Mouse (Mus musculus): ENCODE measurements at regions not wholly inside any gene's neighbourhood (a gene's known extent, or its start where the extent isn't known, plus 50 kb on each side); places are given as distances from the start of the nearest gene placed in this dataset.

DNA sequence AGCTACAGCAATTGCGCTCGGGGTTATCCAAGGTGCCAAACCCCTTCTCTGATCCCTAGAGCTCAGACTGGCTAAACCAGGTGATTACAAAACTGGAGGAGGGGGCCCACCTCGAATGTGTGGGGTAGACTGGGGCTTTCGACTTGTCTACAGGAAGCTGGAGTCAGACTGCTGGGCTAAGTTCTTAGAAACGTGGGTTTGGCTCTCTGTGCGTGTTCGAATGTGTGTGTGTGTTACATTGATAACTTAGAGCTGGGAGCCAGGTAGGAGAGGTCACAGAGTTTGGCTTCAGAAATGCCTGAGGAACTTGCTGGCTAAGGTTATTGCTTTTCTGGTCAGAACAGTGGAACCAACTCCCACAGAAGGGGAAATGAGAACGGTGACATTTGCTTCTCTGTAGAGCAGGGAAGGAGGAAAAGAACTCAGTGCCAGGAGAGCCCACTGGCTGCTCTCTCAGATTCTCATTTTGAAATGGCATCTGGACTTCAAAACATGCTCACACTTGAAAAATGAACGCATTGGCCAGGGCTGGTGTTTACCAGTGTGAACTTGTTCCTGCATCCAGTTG is 76.1 kb upstream of the Dlx2 start:
- Histone ChIP-seq H3K4me1 (peaks cover 70% of the 10 kb centered on the region), H3K27me3 (replicated peaks) (no peaks in the 10 kb centered on the region), H3K9me3 (0 out of 2 replicates have a peak, but pooled peaks cover 4% of the 10 kb centered on the region), H3K4me3 (replicated peaks) (no peak overlapping the region), H3K36me3 (replicated peaks; ENCODE audit: low read length) (peaks cover 3% of the 10 kb centered on the region)
- TF ChIP-seq GATA1 (IDR thresholded peaks at IDR 0.05; ENCODE audit: borderline replicate concordance, low read length) (no peak), FLI1 (IDR thresholded peaks at IDR 0.05; ENCODE audit: low read length) (no peak)

DNA sequence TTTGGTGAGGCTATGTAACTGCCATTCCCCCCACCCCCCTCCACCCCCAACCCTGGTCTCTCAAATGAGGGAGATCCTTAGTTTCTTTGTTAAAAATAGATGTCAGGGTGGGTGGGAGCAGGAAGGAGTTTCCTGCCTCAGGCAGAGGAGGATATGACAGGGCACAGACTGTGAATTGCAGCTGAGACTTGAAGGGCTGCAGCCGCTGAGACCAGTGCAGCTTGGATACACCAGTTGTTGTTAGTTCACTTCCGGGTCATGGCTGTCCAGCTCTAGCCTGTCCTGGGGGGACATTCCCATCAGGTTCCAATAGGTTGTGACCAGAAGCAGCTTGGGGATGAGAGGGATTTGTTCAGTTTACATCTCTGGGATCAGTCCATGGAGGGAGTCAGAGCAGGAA is 76.6 kb upstream of the Dlx2 start:
- TF ChIP-seq GATA1 (IDR thresholded peaks at IDR 0.05; ENCODE audit: borderline replicate concordance, low read length) (no peak), FLI1 (IDR thresholded peaks at IDR 0.05; ENCODE audit: low read length) (no peak)
- peaks cover 70% of the 10 kb centered on the region for H3K4me1 ChIP-seq
- H3K36me3 ChIP-seq (replicated peaks; ENCODE audit: low read length): peaks cover 3% of the 10 kb centered on the region
- H3K9me3 ChIP-seq: 0 out of 2 replicates have a peak, but pooled peaks cover 4% of the 10 kb centered on the region
- H3K27me3 ChIP-seq (replicated peaks): no peaks in the 10 kb centered on the region
- peak overlapping the region; percentile 75 for H3K4me3 ChIP-seq (replicated peaks)

DNA sequence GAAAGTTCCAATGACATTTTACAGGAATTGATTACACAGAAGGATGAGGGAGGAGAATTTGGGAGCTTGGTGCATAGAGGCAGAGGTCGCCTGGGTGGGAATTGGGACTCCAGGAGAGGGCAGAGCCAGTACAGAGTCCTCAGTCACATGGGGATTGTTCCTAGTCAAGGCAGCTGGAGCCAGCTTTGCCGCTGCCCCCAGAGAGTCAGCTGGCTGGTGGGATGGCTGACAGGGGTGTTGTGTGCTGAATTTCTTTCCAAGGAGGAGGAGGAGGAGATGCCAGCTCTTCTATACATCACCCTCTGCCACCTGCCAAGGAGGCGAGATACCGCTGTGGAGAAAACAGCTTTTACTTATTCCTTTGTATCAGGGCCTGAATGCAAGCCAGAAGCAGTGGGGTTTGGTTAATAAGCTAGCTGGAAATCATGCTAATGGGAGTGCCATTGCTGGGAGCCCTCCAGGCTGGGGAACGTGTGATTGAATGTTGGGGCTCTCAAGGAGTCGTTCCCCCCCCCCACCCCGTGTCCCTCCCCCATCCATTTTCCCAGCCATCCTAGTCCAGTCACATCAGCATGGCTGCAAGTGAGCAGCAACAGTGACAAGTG is 78.8 kb upstream of the Dlx2 start:
- Histone ChIP-seq H3K36me3 (replicated peaks; ENCODE audit: low read length) (peaks cover 3% of the 10 kb centered on the region), H3K4me1 (peaks cover 82% of the 10 kb centered on the region), H3K27me3 (replicated peaks) (peaks cover 2% of the 10 kb centered on the region), H3K9me3 (0 out of 2 replicates have a peak, but pooled peaks cover 4% of the 10 kb centered on the region), H3K4me3 (replicated peaks) (no peak overlapping the region)
- no peak for TF ChIP-seq GATA1 (IDR thresholded peaks at IDR 0.05; ENCODE audit: borderline replicate concordance, low read length)
- no peak for TF ChIP-seq FLI1 (IDR thresholded peaks at IDR 0.05; ENCODE audit: low read length)

DNA sequence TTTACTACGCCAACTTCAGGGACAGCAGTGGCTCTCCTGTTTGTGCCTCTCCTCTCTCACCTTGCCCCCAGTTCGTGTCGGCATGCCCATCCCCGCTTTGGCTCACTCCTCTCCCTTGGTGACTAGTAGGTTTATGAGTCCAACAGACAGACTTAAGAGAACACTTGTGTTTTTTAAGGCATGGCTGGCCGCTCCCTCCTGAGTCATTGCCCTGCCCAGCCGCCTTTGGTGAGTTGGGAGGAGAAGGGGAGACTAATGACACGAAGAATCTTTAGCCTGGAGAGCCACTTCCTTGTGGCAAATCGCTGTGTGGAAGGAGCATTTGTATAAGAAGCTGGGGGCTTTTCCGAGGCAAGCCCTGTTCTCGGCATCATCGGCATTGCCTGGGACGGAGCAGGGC is 79.8 kb upstream of the Dlx2 start:
- Histone ChIP-seq H3K9me3 (no peaks in the 10 kb centered on the region), H3K36me3 (replicated peaks; ENCODE audit: low read length) (peaks cover 3% of the 10 kb centered on the region), H3K4me1 (peaks cover 80% of the 10 kb centered on the region), H3K4me3 (replicated peaks) (no peak overlapping the region), H3K27me3 (replicated peaks) (peaks cover 2% of the 10 kb centered on the region)
- TF ChIP-seq GATA1 (IDR thresholded peaks at IDR 0.05; ENCODE audit: borderline replicate concordance, low read length): no peak

DNA sequence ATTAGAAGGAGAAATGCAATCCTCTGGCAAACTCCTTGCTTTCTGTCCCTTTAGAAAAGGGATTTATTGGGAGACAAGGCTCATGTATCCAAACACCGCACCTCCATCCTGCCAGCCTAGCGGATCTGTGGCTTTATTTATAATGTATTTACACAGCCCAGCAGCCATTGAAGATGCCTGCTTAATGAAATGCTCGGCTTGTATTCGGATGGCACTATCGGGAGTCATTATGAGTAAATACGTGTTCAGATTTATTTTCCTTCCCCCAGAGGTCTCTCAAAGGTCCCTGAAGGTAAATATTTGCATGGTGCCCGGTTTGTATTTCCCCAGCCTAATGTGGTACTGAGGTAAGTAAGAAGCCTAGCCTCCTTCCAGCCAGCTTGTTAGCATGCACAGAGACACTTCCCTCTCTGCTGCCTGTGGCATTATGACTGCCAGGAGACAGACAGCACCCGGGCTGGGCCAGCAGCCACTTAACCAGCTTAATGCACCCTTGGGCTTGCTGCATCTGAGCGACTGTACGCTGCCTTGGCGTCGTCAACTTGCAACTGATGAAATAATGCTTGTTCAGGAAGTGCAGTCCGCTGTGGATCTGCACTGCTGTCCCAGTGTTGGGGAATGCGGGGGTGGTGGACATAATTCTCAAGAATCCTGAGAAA is 80.7 kb upstream of the Dlx2 start:
- no peaks in the 10 kb centered on the region for H3K9me3 ChIP-seq
- TF ChIP-seq FLI1 (IDR thresholded peaks at IDR 0.05; ENCODE audit: low read length) (no peak), GATA1 (IDR thresholded peaks at IDR 0.05; ENCODE audit: borderline replicate concordance, low read length) (no peak)
- peaks cover 2% of the 10 kb centered on the region for H3K27me3 ChIP-seq (replicated peaks)
- peak overlapping the region; percentile 67 for H3K4me3 ChIP-seq (replicated peaks)
- H3K36me3 ChIP-seq (replicated peaks; ENCODE audit: low read length): no peaks in the 10 kb centered on the region
- H3K4me1 ChIP-seq: peaks cover 74% of the 10 kb centered on the region

DNA sequence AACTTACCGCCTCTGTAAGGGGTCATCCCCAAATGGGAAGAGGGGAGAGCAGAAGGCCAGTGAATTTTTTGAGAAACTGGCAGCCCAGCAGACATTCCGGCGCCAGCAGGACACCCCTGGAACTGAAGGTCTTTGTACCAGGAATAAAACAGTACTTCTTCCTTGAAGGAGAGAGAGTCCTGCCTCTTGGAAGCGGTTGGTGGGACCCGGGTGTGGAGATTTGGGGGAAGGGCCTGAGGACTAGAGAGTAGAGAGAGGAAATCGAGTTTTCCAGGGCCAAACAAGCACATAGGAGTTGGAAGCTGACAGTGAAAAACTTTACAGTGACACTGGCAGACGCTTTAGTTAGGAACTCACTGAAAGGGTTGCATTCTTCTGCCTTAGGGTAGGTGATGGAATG is 82.3 kb upstream of the Dlx2 start:
- peaks cover 64% of the 10 kb centered on the region for H3K4me1 ChIP-seq
- no peaks in the 10 kb centered on the region for H3K9me3 ChIP-seq
- no peak overlapping the region for H3K4me3 ChIP-seq (replicated peaks)
- no peak for TF ChIP-seq GATA1 (IDR thresholded peaks at IDR 0.05; ENCODE audit: borderline replicate concordance, low read length)
- no peaks in the 10 kb centered on the region for H3K36me3 ChIP-seq (replicated peaks; ENCODE audit: low read length)
- peaks cover 2% of the 10 kb centered on the region for H3K27me3 ChIP-seq (replicated peaks)

DNA sequence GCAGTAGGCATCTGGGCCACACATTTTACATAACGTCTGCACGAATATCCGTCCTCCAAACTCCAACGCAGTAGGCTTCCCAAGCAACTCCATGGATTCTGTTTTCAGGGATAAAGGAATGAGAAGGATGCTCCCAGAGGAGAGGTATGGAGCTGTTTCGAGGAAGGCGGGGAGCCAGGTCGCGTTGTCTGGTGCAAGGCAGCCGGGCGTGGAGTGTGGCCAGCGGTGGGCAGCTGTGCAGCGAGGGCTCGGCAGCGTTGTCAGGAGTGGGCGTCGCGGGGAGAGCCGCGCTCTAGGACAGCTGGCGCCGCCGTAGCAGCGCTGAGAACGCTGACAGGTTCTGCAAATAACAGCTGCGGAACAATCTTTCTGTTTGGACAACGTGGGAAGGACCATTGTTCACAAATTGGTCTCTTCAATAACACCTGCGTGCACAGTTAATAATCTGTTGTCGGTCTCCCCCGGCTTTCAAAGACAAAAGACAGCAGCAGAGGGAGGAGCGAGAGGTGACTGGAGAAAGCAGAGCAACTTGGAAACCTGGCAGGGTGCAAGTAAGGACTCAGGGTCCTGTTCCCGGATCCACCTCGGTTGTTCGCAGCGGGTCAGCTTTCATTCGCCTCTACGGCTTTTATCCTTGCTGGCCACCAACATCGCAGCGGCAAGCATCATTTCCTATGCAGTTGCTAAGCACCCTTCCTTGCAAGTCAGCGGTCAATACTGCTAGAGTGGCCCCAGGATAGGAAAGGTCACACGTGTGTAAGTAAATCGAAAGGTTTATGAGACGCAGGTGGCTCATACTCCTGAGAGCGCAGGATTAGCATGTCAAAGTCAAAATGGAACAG is 83.0 kb upstream of the Dlx2 start:
- Histone ChIP-seq H3K36me3 (replicated peaks; ENCODE audit: low read length) (no peaks in the 10 kb centered on the region), H3K9me3 (no peaks in the 10 kb centered on the region), H3K4me1 (peaks cover 62% of the 10 kb centered on the region), H3K4me3 (replicated peaks) (peak overlapping the region; percentile 90), H3K27me3 (replicated peaks) (peaks cover 2% of the 10 kb centered on the region)
- TF ChIP-seq FLI1 (IDR thresholded peaks at IDR 0.05; ENCODE audit: low read length): no peak
- TF ChIP-seq GATA1 (IDR thresholded peaks at IDR 0.05; ENCODE audit: borderline replicate concordance, low read length): no peak

DNA sequence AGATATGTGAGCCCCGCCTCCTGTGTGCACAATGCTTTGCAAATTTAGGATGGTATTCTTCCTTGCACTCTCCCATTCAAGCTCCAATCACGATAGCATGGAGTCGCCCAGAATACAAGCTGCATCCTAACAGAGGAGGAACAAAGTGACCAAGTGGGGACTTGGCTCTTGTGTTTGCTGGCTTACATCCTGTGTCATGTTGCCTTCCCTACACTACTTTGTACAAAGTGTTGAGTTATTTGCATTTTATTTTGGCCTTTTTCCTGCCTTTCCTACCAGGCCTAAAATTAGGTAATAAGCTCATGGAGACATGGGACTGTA is 83.5 kb upstream of the Dlx2 start:
- H3K4me1 ChIP-seq: peaks cover 62% of the 10 kb centered on the region
- H3K4me3 ChIP-seq (replicated peaks): peak overlapping the region; percentile 90
- no peak for TF ChIP-seq GATA1 (IDR thresholded peaks at IDR 0.05; ENCODE audit: borderline replicate concordance, low read length)
- TF ChIP-seq FLI1 (IDR thresholded peaks at IDR 0.05; ENCODE audit: low read length): no peak
- no peaks in the 10 kb centered on the region for H3K9me3 ChIP-seq
- H3K36me3 ChIP-seq (replicated peaks; ENCODE audit: low read length): no peaks in the 10 kb centered on the region
- peaks cover 2% of the 10 kb centered on the region for H3K27me3 ChIP-seq (replicated peaks)

DNA sequence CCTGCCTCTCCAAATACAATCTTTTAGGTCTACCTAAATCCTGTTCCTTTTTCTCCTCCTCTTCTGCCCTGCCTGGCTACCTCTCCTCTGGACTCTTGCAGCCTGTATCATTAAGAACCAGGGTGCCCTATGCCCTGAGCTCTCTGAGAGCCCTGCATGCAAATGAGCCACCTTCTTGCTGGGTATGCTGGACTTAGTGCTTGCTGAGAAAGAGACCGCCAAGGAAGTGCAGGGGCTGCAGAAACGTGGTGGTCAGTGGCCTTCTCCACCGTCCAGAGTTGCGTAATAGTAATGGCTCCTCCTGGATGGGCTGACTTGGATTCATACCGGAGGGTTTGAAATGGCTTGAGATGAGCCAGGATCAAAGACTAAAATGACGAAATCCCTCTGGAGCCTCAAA is 86.9 kb upstream of the Dlx2 start:
- Histone ChIP-seq H3K4me3 (replicated peaks) (no peak overlapping the region), H3K27me3 (replicated peaks) (peaks cover 2% of the 10 kb centered on the region), H3K36me3 (replicated peaks; ENCODE audit: low read length) (peaks cover 1% of the 10 kb centered on the region), H3K9me3 (peaks cover 2% of the 10 kb centered on the region), H3K4me1 (peaks cover 51% of the 10 kb centered on the region)
- TF ChIP-seq GATA1 (IDR thresholded peaks at IDR 0.05; ENCODE audit: borderline replicate concordance, low read length) (no peak), FLI1 (IDR thresholded peaks at IDR 0.05; ENCODE audit: low read length) (no peak)

DNA sequence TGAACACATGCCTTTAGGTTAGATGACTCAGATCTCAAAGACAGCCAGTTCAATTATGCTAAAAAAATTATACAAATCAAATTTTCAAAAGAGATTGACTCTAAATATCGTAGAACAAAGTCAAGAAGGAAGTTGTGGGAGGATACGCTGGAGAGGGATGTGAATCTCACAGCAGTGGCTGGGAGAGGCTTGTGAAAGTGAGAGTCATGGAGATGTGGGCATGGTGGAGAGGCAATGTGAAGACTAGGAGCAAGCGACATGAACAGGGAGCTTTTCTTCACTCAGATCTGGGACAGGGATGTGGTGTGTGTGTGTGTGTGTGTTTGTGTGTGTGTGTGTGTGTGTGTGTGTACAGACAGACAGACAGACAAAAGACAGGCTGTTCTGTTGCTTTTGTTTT is 87.9 kb upstream of the Dlx2 start:
- peaks cover 10% of the 10 kb centered on the region for H3K36me3 ChIP-seq (replicated peaks; ENCODE audit: low read length)
- H3K9me3 ChIP-seq: peaks cover 12% of the 10 kb centered on the region
- no peak for TF ChIP-seq FLI1 (IDR thresholded peaks at IDR 0.05; ENCODE audit: low read length)
- no peak for TF ChIP-seq GATA1 (IDR thresholded peaks at IDR 0.05; ENCODE audit: borderline replicate concordance, low read length)
- no peaks in the 10 kb centered on the region for H3K27me3 ChIP-seq (replicated peaks)
- no peak overlapping the region for H3K4me3 ChIP-seq (replicated peaks)
- peaks cover 41% of the 10 kb centered on the region for H3K4me1 ChIP-seq
